ENCODE assay signal across 8 mouse cellular contexts in genomic region chr5:54180192-54180611, GRCm38 (mm10).
DNase-seq lines count a peak whose midpoint lies in the region; ATAC-seq and TF ChIP-seq lines count a peak whose summit lies in the region.

No protein-coding gene starts in this region.

- no peaks in the 10 kb centered on the region for H3K79me2 ChIP-seq in CH12.LX (replicated peaks; ENCODE audit: control insufficient read depth, extremely low read depth, insufficient read depth, poor library complexity, severe bottlenecking)
- H3K79me2 ChIP-seq in heart, adult 2 months (replicated peaks; ENCODE audit: control insufficient read depth, insufficient read depth, low read length): no peaks in the 10 kb centered on the region

- H3K27me3 ChIP-seq in CH12.LX (replicated peaks): no peaks in the 10 kb centered on the region
- no peaks in the 10 kb centered on the region for H3K27me3 ChIP-seq in heart, adult 2 months (ENCODE audit: control insufficient read depth, insufficient read depth, low read length)
- no peaks in the 10 kb centered on the region for H3K27me3 ChIP-seq in kidney, adult 2 months (replicated peaks; ENCODE audit: control insufficient read depth, insufficient read depth, low read length)
- H3K27me3 ChIP-seq in midbrain, embryonic 15.5 days (replicated peaks): no peaks in the 10 kb centered on the region
- no peaks in the 10 kb centered on the region for H3K27me3 ChIP-seq in thymus, adult 2 months (ENCODE audit: control insufficient read depth, insufficient read depth, low read length)

- no peak overlapping the region for H3K9ac ChIP-seq in CH12.LX (ENCODE audit: insufficient read depth, low read depth)
- H3K9ac ChIP-seq in heart, adult 2 months (ENCODE audit: low read depth, low read length): no peak overlapping the region
- no peak overlapping the region for H3K9ac ChIP-seq in midbrain, embryonic 15.5 days

- H3K4me1 ChIP-seq in CH12.LX (ENCODE audit: control insufficient read depth in 1 of 2, insufficient read depth in 2 of 2): peaks cover 0 to 5% of the 10 kb centered on the region in 2 experiments; a peak in 1 of 4 replicates
- peaks cover 10% of the 10 kb centered on the region for H3K4me1 ChIP-seq in heart, adult 2 months (ENCODE audit: control insufficient read depth, insufficient read depth, low read length)
- H3K4me1 ChIP-seq in kidney, adult 2 months (ENCODE audit: control insufficient read depth, insufficient read depth, low read length): no peaks in the 10 kb centered on the region
- H3K4me1 ChIP-seq in midbrain, embryonic 15.5 days: peaks cover 20% of the 10 kb centered on the region
- H3K4me1 ChIP-seq in thymus, adult 2 months (replicated peaks; ENCODE audit: control insufficient read depth, insufficient read depth, low read length): no peaks in the 10 kb centered on the region

- ATAC-seq in midbrain, embryonic 15.5 days (replicated peaks): peak; percentile 43; the same call in 1 of the 2 replicates

- H3K36me3 ChIP-seq in CH12.LX (replicated peaks in 1 of 2; ENCODE audit: control insufficient read depth in 1 of 2, insufficient read depth in 1 of 2, low read length in 1 of 2): no peaks in the 10 kb centered on the region
- H3K36me3 ChIP-seq in heart, adult 2 months (ENCODE audit: control insufficient read depth, insufficient read depth, low read length): peaks cover 2% of the 10 kb centered on the region; the same call in 1 of the 2 replicates
- H3K36me3 ChIP-seq in kidney, adult 2 months (ENCODE audit: control insufficient read depth, insufficient read depth, low read length): no peaks in the 10 kb centered on the region
- no peaks in the 10 kb centered on the region for H3K36me3 ChIP-seq in midbrain, embryonic 15.5 days (replicated peaks)
- no peaks in the 10 kb centered on the region for H3K36me3 ChIP-seq in thymus, adult 2 months (ENCODE audit: control insufficient read depth, insufficient read depth, low read length)

- no peaks in the 10 kb centered on the region for H3K9me3 ChIP-seq in CH12.LX (replicated peaks; ENCODE audit: low read length)
- H3K9me3 ChIP-seq in midbrain, embryonic 15.5 days: no peaks in the 10 kb centered on the region

- H3K4me3 ChIP-seq in CH12.LX (replicated peaks in 1 of 3; ENCODE audit: low read depth in 2 of 3, low read length in 2 of 3, poor library complexity in 1 of 3): no peak overlapping the region
- H3K4me3 ChIP-seq in heart, adult 2 months: no peak overlapping the region
- H3K4me3 ChIP-seq in kidney, adult 2 months (ENCODE audit: insufficient read depth, low read depth, low read length): no peak overlapping the region
- no peak overlapping the region for H3K4me3 ChIP-seq in midbrain, embryonic 15.5 days
- no peak overlapping the region for H3K4me3 ChIP-seq in thymus, adult 2 months (ENCODE audit: control insufficient read depth, insufficient read depth, low read length)

- no peak for TF ChIP-seq POLR2A in CH12.LX (IDR thresholded peaks at IDR 0.05; ENCODE audit: low read depth, low read length)
- TF ChIP-seq POLR2A in heart, adult 2 months (IDR thresholded peaks at IDR 0.05; ENCODE audit: insufficient read depth, low read depth, low read length): no peak
- no peak for TF ChIP-seq POLR2A in kidney, adult 2 months (IDR thresholded peaks at IDR 0.05; ENCODE audit: low read depth, low read length)
- no peak for TF ChIP-seq POLR2A in thymus, adult 2 months (IDR thresholded peaks at IDR 0.05; ENCODE audit: control insufficient read depth, extremely low read depth, insufficient read depth, low read length, poor library complexity)

- intact Hi-C loops in heart, adult 2 months (cut with DNase I): no loop called here

- dilution Hi-C loops in CH12.LX (cut with MboI; ENCODE audit: extremely low pct_ligation_motif_present, extremely low pct_unique_long_range_greater_than_20kb, low sequenced_read_pairs): no loop called here

- in situ Hi-C loops in CH12.LX (cut with MboI; ENCODE audit: low pct_ligation_motif_present, low pct_unique_long_range_greater_than_20kb, low sequenced_read_pairs): no loop called here

- TF ChIP-seq CTCF in CH12.LX (conservative IDR thresholded peaks at IDR 0.05 in 1 of 2, IDR thresholded peaks at IDR 0.05 in 1 of 2; ENCODE audit: low read depth in 2 of 2, low read length in 2 of 2): no peak
- no peak for TF ChIP-seq CTCF in heart, adult 2 months (IDR thresholded peaks at IDR 0.05)
- no peak for TF ChIP-seq CTCF in kidney, adult 2 months (conservative IDR thresholded peaks at IDR 0.05; ENCODE audit: insufficient read depth, insufficient read length, low read depth, low read length)
- no peak for TF ChIP-seq CTCF in thymus, adult 2 months (IDR thresholded peaks at IDR 0.05; ENCODE audit: borderline replicate concordance, control insufficient read depth, extremely low read depth, insufficient read depth, low read length, poor library complexity)

- TF ChIP-seq EP300 in CH12.LX (IDR thresholded peaks at IDR 0.05; ENCODE audit: low read length): no peak
- TF ChIP-seq EP300 in heart, adult 2 months (IDR thresholded peaks at IDR 0.05; ENCODE audit: insufficient read depth, low read depth, low read length): 0 out of 2 replicates have a peak, but pooled peaks have one; percentile 34

- peak; percentile 38 for DNase-seq in CH12.LX (ENCODE audit: extremely low read depth)
- peak; percentile 28 for DNase-seq in adrenal gland, postnatal 14 days
- peak; percentile 62 to 76 for DNase-seq in heart, adult 2 months
- peak; percentile 65 for DNase-seq in kidney, adult 2 months
- no peak for DNase-seq in spleen, adult 12 weeks (ENCODE audit: low spot score)
- no peak for DNase-seq in thymus, postnatal 36 days
- no peak for DNase-seq in thymus, adult 2 months

- no peak overlapping the region for H3K4me2 ChIP-seq in CH12.LX (ENCODE audit: insufficient read depth, low read depth, poor library complexity, severe bottlenecking)
- H3K4me2 ChIP-seq in midbrain, embryonic 15.5 days: no peak overlapping the region

- no peak for TF ChIP-seq RAD21 in CH12.LX (IDR thresholded peaks at IDR 0.05; ENCODE audit: low read depth, low read length)

- 15% methylated on average over 2 of the region's 2 CpGs for WGBS in heart, adult 2 months
- 61% methylated on average over 2 of the region's 2 CpGs for WGBS in kidney, adult 2 months
- 37% methylated on average over 2 of the region's 2 CpGs for WGBS in midbrain, embryonic 15.5 days
- WGBS in thymus, adult 2 months: 53% methylated on average over 2 of the region's 2 CpGs

- H3K27ac ChIP-seq in CH12.LX (ENCODE audit: insufficient read depth, low read depth): no peak overlapping the region
- peak overlapping the region; percentile 61 for H3K27ac ChIP-seq in heart, adult 2 months
- H3K27ac ChIP-seq in kidney, adult 2 months (ENCODE audit: insufficient read depth, low read depth, low read length): no peak overlapping the region
- 0 out of 2 replicates have a peak overlapping the region, but pooled peaks have one; percentile 21 for H3K27ac ChIP-seq in midbrain, embryonic 15.5 days
- H3K27ac ChIP-seq in thymus, adult 2 months (ENCODE audit: control insufficient read depth, insufficient read depth, low read length): no peak overlapping the region

TF ChIP-seq in CH12.LX, 34 proteins besides CTCF, POLR2A, EP300 and RAD21:
- TF ChIP-seq JUND (conservative IDR thresholded peaks at IDR 0.05; ENCODE audit: low read depth, low read length): no peak
- TF ChIP-seq GABPA (IDR thresholded peaks at IDR 0.05; ENCODE audit: insufficient replicate concordance, low read depth, low read length): no peak
- no peak for TF ChIP-seq UBTF (IDR thresholded peaks at IDR 0.05; ENCODE audit: low read depth, low read length)
- TF ChIP-seq E2F4 (IDR thresholded peaks at IDR 0.05; ENCODE audit: insufficient replicate concordance, low read depth, low read length): no peak
- no peak for TF ChIP-seq MAFK (IDR thresholded peaks at IDR 0.05; ENCODE audit: insufficient replicate concordance, low read length)
- TF ChIP-seq MXI1 (IDR thresholded peaks at IDR 0.05; ENCODE audit: low read depth, low read length): no peak
- TF ChIP-seq TBP (conservative IDR thresholded peaks at IDR 0.05; ENCODE audit: low read depth, low read length): no peak
- no peak for TF ChIP-seq PAX5 (IDR thresholded peaks at IDR 0.05; ENCODE audit: low read length)
- no peak for TF ChIP-seq MYC (IDR thresholded peaks at IDR 0.05; ENCODE audit: low read depth, low read length)
- no peak for TF ChIP-seq HCFC1 (IDR thresholded peaks at IDR 0.05; ENCODE audit: low read depth, low read length)
- no peak for TF ChIP-seq BHLHE40 (IDR thresholded peaks at IDR 0.05; ENCODE audit: low read depth, low read length)
- no peak for TF ChIP-seq ETS1 (conservative IDR thresholded peaks at IDR 0.05; ENCODE audit: low read depth, low read length)
- no peak for TF ChIP-seq KAT2A (IDR thresholded peaks at IDR 0.05; ENCODE audit: insufficient replicate concordance, low read length)
- no peak for TF ChIP-seq USF2 (conservative IDR thresholded peaks at IDR 0.05; ENCODE audit: low read depth, low read length)
- TF ChIP-seq TCF12 (IDR thresholded peaks at IDR 0.05; ENCODE audit: low read depth, low read length): no peak
- TF ChIP-seq NRF1 (IDR thresholded peaks at IDR 0.05; ENCODE audit: low read depth, low read length): no peak
- TF ChIP-seq RCOR1 (conservative IDR thresholded peaks at IDR 0.05; ENCODE audit: low read depth, low read length): no peak
- TF ChIP-seq CHD1 (IDR thresholded peaks at IDR 0.05; ENCODE audit: low read depth, low read length): no peak

Comparison
In these comparisons a context has a peak if more than half of its experiments do, and no peak if none do; other contexts are left out.
1. DNase-seq: peak in CH12.LX (single experiment), adrenal gland, postnatal 14 days (single experiment), heart, adult 2 months (2 of 2) and kidney, adult 2 months (single experiment); none in spleen, adult 12 weeks (single experiment), thymus, postnatal 36 days (0 of 2) and thymus, adult 2 months (single experiment).
2. H3K27ac ChIP-seq: peak in heart, adult 2 months (single experiment) and midbrain, embryonic 15.5 days (single experiment); none in CH12.LX (single experiment), kidney, adult 2 months (single experiment) and thymus, adult 2 months (single experiment).